Mouse (Mus musculus): ENCODE measurements at regions not wholly inside any gene's neighbourhood (a gene's known extent, or its start where the extent isn't known, plus 50 kb on each side); places are given as distances from the start of the nearest gene placed in this dataset.

- TF ChIP-seq POLR2A (IDR thresholded peaks at IDR 0.05; ENCODE audit: insufficient read depth, low read length) (no peak), CTCF (IDR thresholded peaks at IDR 0.05; ENCODE audit: low read depth, low read length) (no peak), EP300 (IDR thresholded peaks at IDR 0.05; ENCODE audit: insufficient read depth, low read depth, low read length) (no peak)
These were observed 390.3 kb upstream of the Tbx3 start for GRCm38 (mm10) chr5:119280146-119280545.

Measured in ES-Bruce4 (cell line).